Mouse (Mus musculus): ENCODE measurements around the gene Obox7. TPM values are rescaled to one million over a fixed set of nuclear protein-coding genes. Genes with fewer than 3 reads are reported as not detected.

Gene Obox7
- not detected for polyA plus RNA-seq (2014; fragmentation: Illumina TruSeq; extraction: RNeasy Lipid Tissue Mini Kit (QIAGEN cat#74804); ENCODE audit: low read depth, low replicate concordance)

GRCm38 (mm10) chr7:14659196-14659595 is at the start of gene Obox7:
Gene Obox7, plus strand, starts transcription at chr7:14659496.

Other genes with a start within 250 kb of the Obox7 start
- gene Sult2a8, start 212.7 kb upstream of the Obox7 start, polyA plus RNA-seq (2014; fragmentation: Illumina TruSeq; extraction: RNeasy Lipid Tissue Mini Kit (QIAGEN cat#74804); ENCODE audit: low read depth, low replicate concordance), result 0.29 TPM
- 2.6 TPM for gene Sult2a7, start 165.3 kb upstream of the Obox7 start, polyA plus RNA-seq (2014; fragmentation: Illumina TruSeq; extraction: RNeasy Lipid Tissue Mini Kit (QIAGEN cat#74804); ENCODE audit: low read depth, low replicate concordance)
- 1.1 TPM for gene Vmn1r90, start 96.0 kb upstream of the Obox7 start, polyA plus RNA-seq (2014; fragmentation: Illumina TruSeq; extraction: RNeasy Lipid Tissue Mini Kit (QIAGEN cat#74804); ENCODE audit: low read depth, low replicate concordance)